Mouse (Mus musculus): ENCODE results near the gene Rnf152.

The Rnf152 gene

DNA sequence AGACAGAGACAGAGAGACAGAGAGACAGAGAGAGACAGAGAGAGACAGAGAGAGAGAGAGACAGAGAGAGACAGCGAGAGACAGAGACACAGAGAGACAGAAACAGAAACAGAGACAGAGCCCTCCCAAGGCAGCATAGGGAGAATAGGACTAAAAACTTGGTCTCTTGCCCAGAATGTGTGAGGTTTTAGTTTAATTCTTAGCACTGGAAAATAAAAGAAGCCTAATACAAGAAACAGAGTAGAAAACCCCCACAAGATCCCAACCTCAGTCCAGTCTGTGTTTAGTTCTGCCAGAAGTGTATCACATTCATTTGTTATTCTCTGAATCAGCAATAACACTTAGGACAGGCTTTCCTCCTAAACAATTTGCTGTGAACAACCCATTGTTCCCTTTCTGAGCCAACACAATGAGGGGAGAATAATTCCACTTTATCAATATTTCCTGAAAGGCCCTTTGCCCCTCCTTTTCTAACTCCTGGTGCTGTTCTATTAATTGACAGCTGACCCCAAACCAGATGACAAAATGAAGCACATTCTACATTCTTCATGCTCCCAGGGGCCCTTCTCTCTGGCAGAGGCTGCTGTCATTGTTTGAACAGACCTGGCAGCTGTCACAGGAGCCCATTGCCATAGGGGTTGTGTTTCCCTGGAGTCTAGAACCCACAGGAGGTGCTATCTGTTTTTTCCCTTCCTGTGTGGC, 44.5 kb downstream of the Rnf152 start:
- no peak for DNase-seq

DNA sequence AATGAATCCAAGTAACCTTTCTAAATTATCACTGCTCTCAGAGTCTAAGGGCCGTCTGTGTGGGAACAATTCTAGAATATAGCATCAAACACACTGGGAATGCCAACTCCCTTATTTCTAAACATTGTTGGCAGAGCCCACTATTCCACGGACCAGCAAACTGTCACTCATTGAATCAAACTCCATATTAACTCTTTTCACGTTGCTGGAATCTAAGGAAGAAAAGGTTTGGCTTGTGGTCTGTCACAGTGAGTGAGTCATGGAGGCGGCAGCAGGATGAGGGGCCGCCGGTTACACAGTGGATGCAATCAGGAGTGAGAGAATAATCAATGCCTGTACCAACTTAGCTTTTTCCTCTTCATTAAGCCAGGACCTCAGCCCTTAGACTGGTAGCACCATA, 54.3 kb downstream of the Rnf152 start:
- no peak for DNase-seq

DNA sequence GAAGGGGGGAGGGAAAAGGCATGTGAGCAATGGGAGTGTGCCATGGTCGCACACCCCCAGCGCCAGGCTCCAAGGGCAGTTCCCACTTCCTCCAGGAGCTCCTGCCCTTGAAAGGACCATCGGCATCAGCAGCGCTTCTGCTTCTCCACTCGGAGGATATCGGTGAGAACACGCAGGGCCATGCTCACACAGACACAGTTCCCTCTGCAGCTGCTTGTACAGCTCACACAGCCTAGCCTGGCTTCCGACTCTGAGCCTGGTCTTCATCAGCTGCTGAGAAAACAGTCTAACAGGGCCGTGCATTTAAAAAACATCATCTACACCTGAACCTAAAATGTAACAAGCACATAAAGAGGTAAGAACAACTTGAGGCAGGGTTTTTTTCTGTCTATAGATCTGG, 54.7 kb downstream of the Rnf152 start:
- DNase-seq = peak; percentile 2

DNA sequence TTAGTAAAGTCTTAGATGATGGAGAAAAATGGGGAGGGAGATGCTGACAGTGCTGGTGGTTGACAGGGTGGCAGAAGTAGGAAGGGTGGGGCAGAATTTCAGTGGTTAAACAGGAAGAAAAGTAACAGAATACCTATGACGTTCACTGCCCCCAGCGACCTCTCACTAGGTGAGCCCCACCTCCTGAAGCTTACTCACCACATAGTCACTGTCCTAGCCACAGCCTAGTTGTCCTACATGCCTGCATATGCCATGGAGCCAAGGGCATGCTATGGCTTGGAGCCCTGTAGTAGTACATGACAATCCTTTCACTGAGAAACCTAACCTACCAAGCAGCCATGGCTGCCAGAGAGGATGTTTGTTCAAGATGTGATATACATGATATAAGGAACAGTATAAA, 64.7 kb downstream of the Rnf152 start:
- DNase-seq = no peak

DNA sequence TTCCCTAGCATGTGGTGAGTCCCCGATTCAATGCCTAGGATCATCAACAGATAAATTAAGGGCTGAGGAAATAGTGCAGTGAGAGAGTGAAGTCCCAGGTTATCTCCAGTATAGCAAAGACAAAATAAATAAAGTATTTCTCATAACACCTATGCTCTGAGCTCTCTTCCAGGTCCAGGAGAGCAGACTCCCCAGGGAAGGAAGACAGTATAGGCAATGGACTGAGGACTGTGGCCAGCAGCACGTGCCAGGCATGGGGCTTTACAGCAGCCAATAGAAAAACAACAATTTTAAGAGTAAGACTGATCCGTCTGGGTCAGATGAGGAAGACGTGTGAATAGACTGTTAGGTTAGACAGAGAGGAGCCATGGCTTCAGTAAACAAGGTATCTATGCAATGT, 69.0 kb downstream of the Rnf152 start:
- no peak for DNase-seq

DNA sequence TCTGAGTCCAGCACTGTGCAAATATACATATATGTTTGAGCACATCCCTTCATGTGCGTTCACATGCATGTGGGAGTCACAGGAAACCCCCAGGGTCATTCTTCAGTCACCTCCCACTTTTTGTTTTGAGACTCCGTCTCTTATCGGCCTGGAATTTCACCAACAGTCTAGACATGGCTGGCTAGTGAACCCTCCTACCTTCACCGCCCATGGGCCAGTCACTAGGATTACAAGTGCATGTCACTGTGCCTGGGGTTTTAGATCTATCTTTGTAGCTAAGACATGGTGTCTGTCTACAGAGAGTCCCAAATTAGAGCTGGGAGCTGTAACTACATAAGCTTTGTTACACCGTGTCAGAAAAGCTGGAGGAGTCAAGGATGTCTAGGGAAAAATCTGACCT, 69.6 kb downstream of the Rnf152 start:
- no peak for DNase-seq

DNA sequence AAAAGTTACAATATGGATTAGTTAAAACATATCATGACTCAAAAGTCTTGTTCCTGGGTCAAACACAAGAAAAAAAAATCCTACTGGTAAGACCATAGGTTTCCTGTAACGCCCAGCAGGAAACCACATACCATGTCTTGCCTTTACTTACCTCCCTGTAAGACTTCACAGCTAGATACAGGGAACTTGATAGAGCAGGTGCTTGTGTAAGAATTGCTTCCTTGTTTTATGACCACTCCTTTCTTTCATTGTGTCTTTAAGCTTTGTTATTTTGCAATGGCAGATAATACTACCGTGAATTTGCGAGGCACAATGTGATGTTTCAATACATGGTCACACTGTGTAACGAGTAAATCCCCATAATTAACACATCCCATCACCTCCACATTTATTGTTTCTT, 71.5 kb downstream of the Rnf152 start:
- no peak for DNase-seq

DNA sequence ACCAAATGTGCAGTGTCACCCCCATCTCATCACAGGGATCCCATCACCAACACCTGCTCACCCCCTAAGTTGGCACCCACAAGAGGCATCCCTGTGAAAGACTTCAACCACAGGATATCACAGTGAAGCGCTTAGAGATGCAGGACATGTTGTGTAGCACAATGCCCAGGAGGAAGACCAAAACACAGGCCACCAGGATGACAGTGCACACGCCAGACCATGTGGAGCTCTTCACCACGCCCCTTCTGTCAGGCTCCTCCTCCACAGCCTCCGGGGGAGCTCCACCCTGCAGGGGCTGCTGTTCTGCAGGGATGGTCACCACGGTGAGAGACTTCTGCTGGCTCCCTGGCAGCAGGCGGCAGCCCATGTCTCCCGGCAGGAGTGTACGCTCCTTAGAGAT, 72.4 kb downstream of the Rnf152 start:
- DNase-seq = no peak

DNA sequence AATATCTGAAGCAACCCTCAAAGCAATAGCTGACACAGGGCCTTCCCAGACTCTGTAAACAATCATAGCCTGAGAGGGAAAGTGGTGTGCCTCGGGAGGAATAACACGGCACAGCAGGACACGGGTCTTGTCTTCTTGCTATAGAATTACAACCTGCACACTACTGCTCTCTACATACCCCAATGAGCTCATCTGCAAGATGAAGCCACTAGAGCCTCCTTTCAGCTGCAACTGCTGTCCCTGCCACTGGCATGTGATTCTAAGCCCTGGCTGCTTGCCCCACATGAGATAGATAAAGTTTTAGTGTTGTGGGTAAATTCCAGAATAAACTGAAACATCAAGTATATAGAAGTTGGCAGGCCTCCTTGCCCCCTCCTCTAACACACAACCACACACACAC, 75.2 kb downstream of the Rnf152 start:
- DNase-seq = no peak

DNA sequence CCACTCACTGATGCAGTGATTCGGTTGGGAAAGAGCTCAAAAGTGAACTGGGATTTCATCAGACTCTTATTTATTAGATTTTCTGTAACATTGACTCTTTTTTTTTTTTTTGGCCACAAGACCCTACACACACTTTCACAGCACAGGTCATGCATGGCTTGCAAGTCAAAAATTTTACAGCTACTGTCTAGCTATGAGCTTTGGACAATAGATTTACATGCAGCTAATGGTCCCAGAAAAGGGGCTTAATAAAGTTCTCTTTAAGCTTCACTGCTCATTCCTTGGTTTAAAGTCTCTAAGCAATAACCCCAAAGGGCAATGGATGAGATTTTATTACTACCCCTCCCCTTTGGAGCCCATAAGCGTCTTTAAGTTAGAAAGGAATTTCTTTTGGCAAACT, 76.3 kb downstream of the Rnf152 start:
- no peak for DNase-seq

DNA sequence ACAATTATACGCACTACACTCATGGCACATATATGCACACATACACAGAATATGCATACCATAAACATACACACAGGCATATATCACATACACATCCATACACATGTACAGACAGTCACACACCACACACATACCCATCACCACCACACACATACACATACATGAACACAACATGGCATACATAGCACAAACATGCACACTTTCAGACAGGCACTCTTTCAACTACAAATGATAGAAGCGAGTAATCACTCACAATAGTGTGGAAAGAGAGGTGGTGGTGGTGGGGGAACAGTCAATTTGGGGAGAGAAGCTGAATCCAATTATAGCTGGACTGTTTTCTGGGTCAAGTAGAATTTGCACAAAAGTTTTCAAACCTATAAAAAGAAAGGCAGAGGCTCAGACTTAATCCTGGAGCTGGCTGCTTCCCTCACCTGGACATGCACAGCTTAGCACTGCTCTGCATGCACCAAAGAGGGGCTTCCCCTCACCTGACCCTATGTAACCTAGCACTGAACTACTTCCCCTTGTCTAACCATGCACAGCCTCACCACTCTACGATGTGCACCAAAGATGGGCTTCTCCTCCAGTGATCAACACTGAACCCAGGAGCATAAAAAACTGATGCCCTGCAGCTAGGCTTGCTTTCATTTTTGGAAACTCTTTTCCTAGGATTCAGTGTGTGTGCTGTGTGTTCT, 81.9 kb downstream of the Rnf152 start:
- no peak for DNase-seq

DNA sequence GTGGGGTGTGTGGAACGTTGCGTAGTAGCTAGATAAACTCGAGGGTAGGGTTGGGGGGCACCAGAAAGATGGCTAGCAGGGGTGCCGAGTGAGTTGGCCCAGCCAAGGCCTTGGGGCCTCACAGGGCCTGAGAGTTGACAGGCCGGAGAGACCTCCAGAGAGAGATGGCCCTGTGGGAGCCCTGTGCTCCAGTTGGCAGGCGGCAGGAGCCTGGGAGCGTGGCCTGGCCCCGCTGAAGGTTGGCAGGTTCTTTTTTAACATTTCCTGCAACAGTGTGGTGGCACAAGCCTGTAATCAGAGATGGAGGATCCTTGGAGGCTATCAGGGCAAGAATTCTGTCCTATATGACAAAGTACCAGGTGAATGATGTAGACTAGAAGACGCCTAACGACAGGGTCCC, 85.4 kb downstream of the Rnf152 start:
- DNase-seq = no peak

DNA sequence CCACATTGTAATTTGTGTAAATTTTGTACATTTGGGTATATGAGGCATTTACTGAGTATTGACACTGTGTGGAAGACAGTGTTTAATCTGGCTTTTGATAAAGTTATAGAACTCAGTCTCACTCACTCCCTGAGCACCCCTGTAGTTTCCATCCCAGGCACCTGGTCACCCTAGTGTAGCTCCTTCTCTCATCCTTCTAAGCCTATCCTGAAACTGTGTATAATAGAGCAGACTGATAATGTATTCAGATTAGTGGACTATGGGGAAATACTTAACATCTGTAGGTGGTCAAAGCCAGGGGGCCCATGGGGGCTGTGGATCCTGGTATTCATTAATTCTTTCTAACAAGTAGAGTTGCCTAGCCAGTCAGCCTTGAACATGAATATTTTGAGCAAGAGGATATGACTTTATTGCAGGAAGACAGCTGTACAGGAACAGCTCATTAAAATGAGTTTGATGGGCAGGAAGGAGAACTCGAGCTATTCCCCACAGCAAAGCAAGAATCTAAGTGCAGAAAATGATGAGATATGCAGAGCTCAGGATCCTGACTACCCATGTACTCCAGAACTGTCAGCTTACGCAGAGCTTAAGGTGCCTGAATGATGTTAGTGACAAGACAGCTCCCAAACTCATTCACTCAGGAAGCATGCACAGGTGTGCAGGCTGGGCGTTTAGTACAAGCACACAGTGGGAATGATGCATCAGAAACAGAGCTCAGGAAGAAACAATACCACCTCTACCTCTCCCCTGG, 93.1 kb downstream of the Rnf152 start:
- no peak for DNase-seq

DNA sequence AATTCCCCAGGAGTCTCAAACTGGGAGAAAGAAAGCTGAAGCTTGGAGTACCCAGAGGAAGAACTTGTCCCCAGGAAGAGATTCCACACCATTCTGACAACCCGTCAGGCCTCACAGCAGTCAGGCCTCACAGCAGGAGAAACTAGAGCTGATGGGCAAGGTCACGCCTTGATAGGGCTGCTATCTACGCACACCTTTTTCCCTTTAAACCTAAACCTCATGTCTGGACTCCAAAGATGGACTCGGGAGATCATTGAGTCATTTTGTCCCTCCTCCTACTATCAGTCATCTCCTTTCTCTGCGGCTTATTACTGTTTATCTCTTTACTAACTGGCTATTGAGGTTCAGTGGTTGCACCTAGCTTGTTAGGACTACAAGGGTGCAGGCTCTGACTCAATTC, 96.3 kb downstream of the Rnf152 start:
- DNase-seq = no peak

DNA sequence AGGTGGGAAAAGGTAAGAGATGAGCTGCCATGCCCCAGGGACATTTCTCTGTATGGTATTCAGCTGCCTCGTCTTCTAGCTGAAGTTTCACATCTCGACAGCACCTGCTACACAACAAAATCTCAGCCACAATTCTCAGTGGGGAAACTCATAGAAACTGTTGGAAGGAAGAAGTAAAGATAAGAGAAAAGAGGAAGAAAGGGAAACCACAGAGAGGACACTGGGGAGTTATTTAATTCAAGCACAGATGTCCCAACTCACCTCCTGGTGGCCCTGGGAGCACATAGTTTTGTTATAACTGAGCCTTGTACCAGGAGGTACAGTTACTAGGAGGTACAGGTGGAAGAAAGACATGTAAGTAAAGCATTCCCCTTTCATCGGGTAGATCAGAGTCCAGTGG, 99.3 kb downstream of the Rnf152 start:
- no peak for DNase-seq

DNA sequence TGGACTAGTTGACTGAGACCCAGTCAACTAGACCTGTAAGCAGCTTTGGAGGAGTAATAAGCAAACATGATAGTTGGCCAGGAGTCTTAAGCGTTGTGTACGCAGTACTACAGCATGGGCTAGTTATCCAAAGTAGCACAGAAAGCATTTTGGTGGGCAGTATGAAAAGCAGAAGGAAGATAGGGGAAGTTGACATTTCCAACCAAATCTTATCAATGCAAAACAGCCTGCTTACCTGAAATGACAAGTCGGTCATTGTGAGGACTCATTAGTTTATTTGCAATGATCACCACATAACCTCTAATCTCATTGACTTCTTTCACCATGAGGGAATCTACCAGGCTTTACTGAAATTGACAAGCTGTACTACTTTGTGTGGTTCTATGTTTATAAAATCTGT, 107.3 kb downstream of the Rnf152 start:
- no peak for DNase-seq

DNA sequence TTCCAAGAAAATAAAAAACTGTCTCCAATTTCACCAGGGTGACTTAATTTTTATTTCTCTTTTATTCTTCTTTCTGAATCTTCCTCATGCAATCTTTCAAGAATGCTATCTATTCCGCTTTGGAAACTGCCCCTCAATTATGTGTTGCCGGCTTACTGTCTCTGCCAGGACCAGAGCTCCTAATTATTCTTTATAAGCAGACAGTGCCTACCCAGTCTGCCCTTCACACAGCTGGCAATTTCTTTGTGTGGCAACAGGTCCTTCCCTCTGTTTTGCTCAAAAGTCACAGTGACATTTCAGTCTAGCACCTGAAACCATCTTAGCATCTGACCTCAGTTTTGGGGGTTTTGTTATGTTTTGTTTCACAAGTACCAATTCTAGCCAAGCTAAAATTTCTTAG, 109.9 kb downstream of the Rnf152 start:
- no peak for DNase-seq

DNA sequence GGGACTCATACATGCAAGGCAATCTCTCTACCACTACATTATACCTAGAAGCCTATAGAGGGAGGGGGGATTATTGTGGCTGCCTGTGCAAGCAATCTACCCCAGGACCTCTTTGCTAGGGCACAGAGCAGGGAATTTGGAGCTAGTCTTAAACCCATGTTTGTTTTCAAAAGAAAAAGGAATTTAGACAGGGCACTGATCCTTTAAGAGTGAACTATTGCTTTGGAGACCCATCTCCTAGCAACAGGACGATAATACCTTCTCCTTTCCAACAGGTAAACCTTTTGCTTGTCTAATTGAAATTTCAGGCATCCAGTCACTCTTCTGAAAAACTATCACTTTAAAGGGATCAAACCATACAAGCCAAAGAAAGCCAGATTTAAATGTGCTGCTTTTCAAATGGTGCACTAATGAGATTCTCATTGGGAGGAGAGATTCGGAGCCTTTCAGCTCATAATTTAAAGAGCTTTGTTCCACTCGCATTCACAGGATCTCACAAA, 110.4 kb downstream of the Rnf152 start:
- no peak for DNase-seq

DNA sequence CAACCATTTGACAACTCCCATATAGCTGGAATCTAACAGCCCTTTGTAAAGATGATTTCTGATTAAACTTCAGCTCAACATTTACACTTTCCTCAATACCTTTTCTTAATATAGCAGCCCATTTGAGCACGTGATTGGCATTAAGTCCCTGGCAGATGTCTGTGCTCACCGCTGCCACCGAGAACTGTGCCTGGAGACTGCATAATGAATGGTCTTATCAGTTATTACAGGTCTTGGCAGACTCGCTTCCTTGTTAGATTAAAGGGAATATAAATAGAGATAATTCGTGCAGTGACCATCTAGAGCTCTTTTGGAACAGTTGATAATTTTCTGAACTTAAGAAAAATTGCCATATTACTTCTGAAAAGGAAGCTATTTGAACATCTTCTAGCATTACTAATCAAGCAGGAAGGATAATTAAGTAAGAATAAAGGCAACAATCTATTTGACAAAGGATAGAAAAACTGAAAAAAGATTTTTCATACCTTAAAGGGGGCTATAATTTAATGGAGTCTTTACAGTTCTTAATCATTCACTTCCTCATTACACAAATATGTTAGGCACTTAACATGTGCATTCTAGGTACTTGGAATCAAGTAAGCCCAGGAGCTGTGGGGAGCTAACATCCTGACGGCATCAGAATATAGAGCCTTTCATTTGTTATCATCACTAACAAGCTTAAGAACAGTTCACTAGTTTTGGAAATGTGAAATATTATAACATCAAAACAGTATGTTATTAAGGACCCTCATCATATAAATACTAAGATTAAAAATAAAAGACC, 113.0 kb downstream of the Rnf152 start:
- DNase-seq = no peak

DNA sequence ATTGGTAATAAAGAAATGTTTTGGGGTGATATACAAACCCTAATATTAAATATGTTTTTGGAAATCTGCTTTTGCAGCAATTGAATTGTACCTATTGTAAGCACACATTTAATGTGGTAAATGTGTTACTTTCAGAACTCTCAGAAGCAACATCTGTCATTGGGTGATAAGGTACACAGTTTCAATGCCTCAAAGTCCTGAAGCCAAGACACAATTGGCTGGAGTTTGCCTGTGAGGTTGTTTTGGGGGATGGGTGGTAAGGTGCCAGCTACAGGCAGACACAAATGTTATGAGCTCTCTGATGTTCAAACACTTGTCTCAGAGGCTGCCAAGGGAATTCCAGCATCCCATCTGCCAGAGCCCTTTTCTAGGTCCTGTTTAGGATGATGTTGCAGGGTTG, 116.3 kb downstream of the Rnf152 start:
- no peak for DNase-seq

Data from right cerebral cortex, adult 18-20 months (tissue).